Mouse (Mus musculus) liver, postnatal 0 days (tissue): ENCODE data around the gene Dach1. TPM values are rescaled to one million over a fixed set of nuclear protein-coding genes. Genes with fewer than 3 reads are reported as not detected.

Experiments used
- ATAC-seq: fragments of 200-750 bp; cut with Nextera tagmentation; 2 replicates; pipeline ENCODE4 v1.8.0; 2017; ENCODE audit warnings: mild to moderate bottlenecking, moderate library complexity
- DNase-seq: peaks from one replicate; pipeline ENCODE4 v3.0.0-alpha.2; 2016
- H3K27ac ChIP-seq: fragments of 300-500 bp; sonication (generic); 2 replicates; pipeline ENCODE4 v1.5.1; 2014; ENCODE audit warnings: antibody characterized with exemption, moderate library complexity, mild to moderate bottlenecking, low read depth
- H3K27me3 ChIP-seq: fragments of 300-500 bp; sonication (generic); 2 replicates; pipeline ENCODE4 v1.6.1; 2014; ENCODE audit warnings: low read length, control low read depth, mixed read lengths; ENCODE audit not compliant: insufficient read depth
- H3K36me3 ChIP-seq: fragments of 300-500 bp; sonication (generic); replicated peaks from 2 replicates; pipeline ENCODE4 v1.6.1; 2014; ENCODE audit warnings: mild to moderate bottlenecking, control low read depth, low read length, moderate library complexity, mixed read lengths; ENCODE audit not compliant: insufficient read depth
- H3K4me1 ChIP-seq: fragments of 300-500 bp; sonication (generic); 2 replicates; pipeline ENCODE4 v1.6.1; 2014; ENCODE audit warnings: antibody characterized with exemption, mild to moderate bottlenecking, control low read depth; ENCODE audit not compliant: insufficient read depth
- H3K4me2 ChIP-seq: fragments of 300-500 bp; sonication (generic); 2 replicates; pipeline ENCODE4 v1.6.1; 2014; ENCODE audit warnings: low read depth, mild to moderate bottlenecking, low read length, moderate library complexity, mixed read lengths
- H3K4me3 ChIP-seq: fragments of 300-500 bp; sonication (generic); 2 replicates; pipeline ENCODE4 v1.5.1; 2014; ENCODE audit warnings: low read depth, low read length
- H3K9ac ChIP-seq: fragments of 300-500 bp; sonication (generic); replicated peaks from 2 replicates; pipeline ENCODE4 v1.6.1; 2014; ENCODE audit warnings: mild to moderate bottlenecking, moderate library complexity
- H3K9me3 ChIP-seq: fragments of 300-500 bp; sonication (generic); 2 replicates; pipeline ENCODE4 v1.6.1; 2016; ENCODE audit warnings: mild to moderate bottlenecking, control low read depth, low read length, mixed read lengths
- CTCF ChIP-seq: sonication (generic); IDR thresholded peaks from 2 replicates; pipeline ENCODE4 v1.5.1; 2016; ENCODE audit warnings: antibody characterized with exemption, low read depth
- EP300 ChIP-seq: IDR thresholded peaks from 2 replicates; pipeline ENCODE4 v1.6.1; 2016; ENCODE audit warnings: antibody characterized with exemption, low read depth, mild to moderate bottlenecking
- WGBS: fragments of 180-500 bp; shearing (Covaris S2); extraction: QIAGEN DNeasy Blood & Tissue Kit; methylation state at CpG from one replicate; pipeline ENCODE4 v1.1.7; 2014; ENCODE audit not compliant: insufficient replicate concordance; 5-methylcytosine and 5-hydroxymethylcytosine counted together
- polyA plus RNA-seq: library from polyadenylated mRNA; unstranded; fragments of >200 nt; fragmentation: Nextera tagmentation; extraction: Ambion mirVana; gene quantifications from 2 replicates; pipeline ENCODE4 v1.2.1, GENCODE M21; 2015

The Dach1 gene
- polyA plus RNA-seq, 1 experiment from 2014 or later = 0.39 TPM

DNA sequence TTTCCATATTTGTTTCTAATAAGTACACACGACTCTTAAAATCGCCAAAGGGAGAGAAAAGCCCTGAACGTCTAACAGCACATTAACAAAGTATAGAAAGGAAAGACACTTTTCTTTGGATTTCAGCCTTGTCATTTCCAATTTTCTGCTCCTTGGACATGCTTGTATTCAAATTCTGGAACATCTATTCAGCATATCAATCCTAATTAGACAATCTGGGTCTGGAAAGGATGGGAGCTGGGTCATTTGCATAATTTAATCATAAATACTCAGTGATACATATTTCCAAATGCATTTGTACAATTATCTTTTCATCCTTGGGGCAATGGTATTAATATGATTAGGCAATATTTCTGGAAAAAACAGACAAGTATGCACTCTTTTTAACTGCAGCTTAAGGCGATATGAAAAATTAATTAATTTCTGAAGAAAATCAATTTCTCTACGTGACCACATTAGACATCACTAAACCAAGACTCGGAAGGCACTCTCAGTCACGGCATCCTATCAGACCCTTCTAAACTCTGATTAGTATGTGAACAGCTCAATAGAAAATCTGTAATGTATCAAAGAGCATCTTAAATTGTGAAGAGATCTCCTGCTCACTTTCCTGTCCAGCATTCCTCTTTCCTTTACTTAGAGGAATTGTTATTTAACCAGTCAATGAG lies 13.7 kb downstream of the Dach1 start:
- TF ChIP-seq EP300 = no peak
- no peak for TF ChIP-seq CTCF
- Histone ChIP-seq H3K4me2 (no peak overlapping the region), H3K27me3 (no peaks in the 10 kb centered on the region), H3K4me3 (no peak overlapping the region), H3K9ac (no peak overlapping the region), H3K36me3 (no peaks in the 10 kb centered on the region), H3K27ac (no peak overlapping the region), H3K4me1 (no peaks in the 10 kb centered on the region), H3K9me3 (no peaks in the 10 kb centered on the region)
- no peak for DNase-seq
- no peak for ATAC-seq
- WGBS = 86% methylated on average over 7 of the region's 7 CpGs

DNA sequence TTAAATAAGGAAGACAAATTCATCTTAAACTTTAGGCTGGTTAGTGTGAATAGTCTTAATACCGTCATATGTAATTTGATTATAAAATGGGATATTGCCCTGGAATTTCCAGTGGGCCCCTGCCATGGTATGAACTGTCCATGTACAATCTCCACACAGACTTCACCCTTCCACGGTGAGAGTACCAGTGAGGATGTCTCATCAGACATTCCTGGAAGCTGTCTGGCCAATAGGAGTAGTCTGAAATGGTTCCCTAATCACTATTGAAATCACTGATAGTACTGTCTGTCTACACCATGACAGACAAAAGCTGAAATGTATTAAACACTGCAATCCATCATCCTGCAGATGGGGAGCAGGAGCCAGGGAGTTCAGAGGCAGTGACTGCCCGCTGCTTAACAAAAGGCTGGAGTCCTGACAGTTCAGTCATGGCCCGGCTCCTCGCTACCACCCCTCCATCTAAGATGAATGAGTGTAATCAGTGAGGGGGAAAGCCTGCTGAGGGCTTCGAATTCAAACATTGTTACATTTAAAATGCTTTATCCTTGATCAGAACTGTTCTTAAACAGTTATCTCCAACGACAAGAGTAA lies 14.6 kb downstream of the Dach1 start:
- 73% methylated on average over 7 of the region's 7 CpGs for WGBS
- Histone ChIP-seq H3K9me3 (no peaks in the 10 kb centered on the region), H3K4me1 (no peaks in the 10 kb centered on the region), H3K27ac (no peak overlapping the region), H3K4me3 (no peak overlapping the region), H3K4me2 (no peak overlapping the region), H3K27me3 (no peaks in the 10 kb centered on the region), H3K36me3 (no peaks in the 10 kb centered on the region), H3K9ac (no peak overlapping the region)
- ATAC-seq (no peak), DNase-seq (no peak)
- no peak for TF ChIP-seq CTCF
- no peak for TF ChIP-seq EP300

DNA sequence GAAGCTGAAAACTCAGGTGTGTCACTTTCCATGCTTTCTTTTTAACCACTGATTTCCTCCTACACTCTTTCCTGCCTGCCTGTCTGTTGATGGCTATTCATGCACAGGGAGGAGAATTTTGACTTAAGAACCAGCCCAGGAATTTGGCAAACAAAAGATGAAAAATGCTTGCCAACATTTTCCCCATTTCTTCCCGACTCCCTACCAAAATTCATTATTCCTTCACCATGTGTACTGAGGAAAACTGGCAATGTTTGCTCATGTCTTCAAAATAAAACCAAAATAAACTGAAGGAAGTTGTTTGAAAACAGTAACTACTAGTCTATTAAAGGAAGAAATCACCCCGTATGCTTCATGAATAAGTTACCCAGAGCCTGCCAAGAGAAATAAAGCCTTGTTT lies 27.8 kb downstream of the Dach1 start:
- 73% methylated on average over 2 of the region's 2 CpGs for WGBS
- no peak overlapping the region for H3K27ac ChIP-seq

DNA sequence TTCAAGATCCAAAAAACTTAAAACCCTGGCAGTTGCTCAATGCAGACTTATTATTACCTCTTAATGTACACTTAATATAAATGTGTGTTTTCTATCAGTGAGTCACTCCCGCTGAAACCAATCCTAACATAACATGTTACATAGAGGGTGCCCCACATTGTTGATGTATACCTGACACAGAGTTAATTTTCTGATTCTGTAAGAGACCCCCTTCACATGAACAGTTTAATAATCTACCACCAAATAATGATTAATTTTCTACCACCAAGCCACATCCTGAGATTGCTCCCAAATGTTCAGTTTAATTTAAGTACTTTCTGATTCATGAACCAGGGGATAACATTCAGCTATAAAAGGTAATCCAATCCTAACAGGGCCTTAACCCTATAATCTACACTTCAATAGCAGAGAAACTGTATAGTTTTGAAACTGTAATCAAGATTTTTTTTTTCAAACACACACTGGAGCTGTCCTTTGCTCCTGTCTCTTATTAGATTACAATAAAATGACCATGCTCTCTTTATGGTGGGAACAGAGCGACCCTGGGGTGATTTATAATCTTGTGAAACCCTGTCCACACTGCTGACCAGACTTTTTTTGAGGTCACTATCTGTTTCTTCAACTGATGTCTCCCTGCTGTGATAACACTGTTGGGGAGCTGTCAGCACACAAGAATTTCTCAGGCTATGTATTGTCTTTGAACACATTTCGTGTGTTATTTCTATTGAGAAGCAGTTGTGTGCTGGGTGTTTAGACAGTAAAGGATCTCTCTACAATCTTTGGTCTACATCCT lies 30.5 kb downstream of the Dach1 start:
- Histone ChIP-seq H3K9ac (no peak overlapping the region), H3K27ac (no peak overlapping the region), H3K4me3 (no peak overlapping the region), H3K9me3 (no peaks in the 10 kb centered on the region), H3K27me3 (no peaks in the 10 kb centered on the region), H3K4me1 (no peaks in the 10 kb centered on the region), H3K4me2 (no peak overlapping the region), H3K36me3 (no peaks in the 10 kb centered on the region)
- ATAC-seq = no peak
- WGBS = 61% methylated on average over 3 of the region's 3 CpGs
- no peak for TF ChIP-seq CTCF
- TF ChIP-seq EP300 = no peak
- DNase-seq = no peak

More for the DNA sequence above, 27.8 kb downstream of the Dach1 start:
- Histone ChIP-seq H3K4me3 (no peak overlapping the region), H3K9me3 (no peaks in the 10 kb centered on the region), H3K4me1 (no peaks in the 10 kb centered on the region), H3K27me3 (no peaks in the 10 kb centered on the region), H3K36me3 (no peaks in the 10 kb centered on the region), H3K9ac (no peak overlapping the region), H3K4me2 (no peak overlapping the region)
- ATAC-seq (no peak), DNase-seq (no peak)
- TF ChIP-seq CTCF = no peak
- TF ChIP-seq EP300 = no peak

GRCm38 (mm10) chr14:98134546-98134945 lies 35.0 kb downstream of the Dach1 start:
- Histone ChIP-seq H3K9me3 (no peaks in the 10 kb centered on the region), H3K4me3 (no peak overlapping the region), H3K27ac (no peak overlapping the region), H3K27me3 (no peaks in the 10 kb centered on the region), H3K4me2 (no peak overlapping the region), H3K4me1 (no peaks in the 10 kb centered on the region), H3K36me3 (no peaks in the 10 kb centered on the region), H3K9ac (no peak overlapping the region)
- no peak for TF ChIP-seq EP300
- TF ChIP-seq CTCF = no peak
- DNase-seq = no peak
- no peak for ATAC-seq
- 61% methylated on average over 4 of the region's 4 CpGs for WGBS

DNA sequence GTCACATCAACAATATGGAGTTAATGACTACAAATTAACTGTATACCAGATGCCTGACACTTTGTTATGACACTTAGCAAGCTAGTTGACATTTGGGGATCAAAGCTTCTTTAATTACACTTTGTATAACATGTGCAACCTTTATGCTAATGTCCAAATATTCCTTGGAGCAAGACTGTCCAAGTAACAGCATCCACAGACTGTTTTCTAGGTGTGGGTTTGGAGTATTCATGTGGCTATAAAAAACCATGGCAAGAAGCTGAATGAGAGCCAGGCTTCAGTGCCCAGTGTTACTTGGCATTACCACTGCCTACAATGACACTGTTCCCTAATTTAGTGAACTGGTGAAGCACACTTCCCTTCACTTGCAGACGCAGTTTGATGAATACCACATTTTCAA lies 46.5 kb downstream of the Dach1 start:
- DNase-seq (no peak), ATAC-seq (no peak)
- 65% methylated on average over 1 of the region's 1 CpGs for WGBS
- H3K9me3 ChIP-seq = no peaks in the 10 kb centered on the region
- TF ChIP-seq EP300 (no peak), CTCF (no peak)
- no peaks in the 10 kb centered on the region for H3K4me1 ChIP-seq
- H3K36me3 ChIP-seq = no peaks in the 10 kb centered on the region
- no peak overlapping the region for H3K4me3 ChIP-seq
- H3K4me2 ChIP-seq = no peak overlapping the region
- H3K27me3 ChIP-seq = no peaks in the 10 kb centered on the region
- no peak overlapping the region for H3K9ac ChIP-seq
- H3K27ac ChIP-seq = no peak overlapping the region
